Mouse (Mus musculus) heart, postnatal 0 days (tissue): Measurements from ENCODE around the gene Folr2. TPM values are rescaled to one million over a fixed set of nuclear protein-coding genes. Genes with fewer than 3 reads are reported as not detected.

Source experiments
- ATAC-seq: fragments of 200-750 bp; cut with Nextera tagmentation; 2 replicates; pipeline ENCODE4 v1.8.0; 2017; ENCODE audit warnings: low read depth, moderate number of reproducible peaks, moderate library complexity; ENCODE audit not compliant: insufficient read depth
- DNase-seq: peaks from one replicate; pipeline ENCODE4 v3.0.0-alpha.2; 2016; ENCODE audit warnings: low spot score
- H3K27ac ChIP-seq: fragments of 300-500 bp; sonication (generic); 2 replicates; pipeline ENCODE4 v1.5.1; 2014; ENCODE audit warnings: low read depth, mild to moderate bottlenecking
- H3K27me3 ChIP-seq: fragments of 300-500 bp; sonication (generic); 2 replicates; pipeline ENCODE4 v1.6.1; 2014; ENCODE audit warnings: low read length, mixed read lengths; ENCODE audit not compliant: control insufficient read depth, insufficient read depth
- H3K36me3 ChIP-seq: fragments of 300-500 bp; sonication (generic); replicated peaks from 2 replicates; pipeline ENCODE4 v1.6.1; 2014; ENCODE audit warnings: low read length, mixed read lengths; ENCODE audit not compliant: control insufficient read depth, insufficient read depth
- H3K4me1 ChIP-seq: fragments of 300-500 bp; sonication (generic); 2 replicates; pipeline ENCODE4 v1.6.1; 2014; ENCODE audit warnings: antibody characterized with exemption; ENCODE audit not compliant: control insufficient read depth, insufficient read depth
- H3K4me2 ChIP-seq: fragments of 300-500 bp; sonication (generic); 2 replicates; pipeline ENCODE4 v1.6.1; 2014; ENCODE audit warnings: low read depth, mild to moderate bottlenecking, low read length, moderate library complexity
- H3K4me3 ChIP-seq: fragments of 300-500 bp; sonication (generic); 2 replicates; pipeline ENCODE4 v1.5.1; 2014; ENCODE audit warnings: low read depth, low read length
- H3K9ac ChIP-seq: fragments of 300-500 bp; sonication (generic); replicated peaks from 2 replicates; pipeline ENCODE4 v1.6.1; 2014; ENCODE audit warnings: low read depth, low read length, mixed read lengths
- H3K9me3 ChIP-seq: fragments of 300-500 bp; sonication (generic); replicated peaks from 2 replicates; pipeline ENCODE4 v1.6.1; 2016; ENCODE audit warnings: low read length; ENCODE audit not compliant: control insufficient read depth
- CTCF ChIP-seq: IDR thresholded peaks from 2 replicates; pipeline ENCODE4 v1.5.1; 2016; ENCODE audit warnings: antibody characterized with exemption, control low read depth, low read depth
- EP300 ChIP-seq: IDR thresholded peaks from 2 replicates; pipeline ENCODE4 v1.6.1; 2016; ENCODE audit warnings: antibody characterized with exemption, low read depth
- WGBS: fragments of 180-500 bp; shearing (Covaris S2); extraction: QIAGEN DNeasy Blood & Tissue Kit; methylation state at CpG from one replicate; pipeline ENCODE4 v1.1.7; 2014; 5-methylcytosine and 5-hydroxymethylcytosine counted together
- polyA plus RNA-seq: library from polyadenylated mRNA; unstranded; fragments of >200 nt; fragmentation: Nextera tagmentation; extraction: Ambion mirVana; gene quantifications from 2 replicates; pipeline ENCODE4 v1.2.1, GENCODE M21; 2015
- total RNA-seq: library from RNA; depleted of rRNA; stranded (reverse); fragments of >200 nt; gene quantifications from 2 replicates; pipeline ENCODE4 v1.2.3, GENCODE M21; 2014; ENCODE audit warnings: low replicate concordance

The Folr2 gene
- total and polyA plus RNA-seq, 2 experiments from 2014 or later, result 0.86 to 2.6 TPM

DNA sequence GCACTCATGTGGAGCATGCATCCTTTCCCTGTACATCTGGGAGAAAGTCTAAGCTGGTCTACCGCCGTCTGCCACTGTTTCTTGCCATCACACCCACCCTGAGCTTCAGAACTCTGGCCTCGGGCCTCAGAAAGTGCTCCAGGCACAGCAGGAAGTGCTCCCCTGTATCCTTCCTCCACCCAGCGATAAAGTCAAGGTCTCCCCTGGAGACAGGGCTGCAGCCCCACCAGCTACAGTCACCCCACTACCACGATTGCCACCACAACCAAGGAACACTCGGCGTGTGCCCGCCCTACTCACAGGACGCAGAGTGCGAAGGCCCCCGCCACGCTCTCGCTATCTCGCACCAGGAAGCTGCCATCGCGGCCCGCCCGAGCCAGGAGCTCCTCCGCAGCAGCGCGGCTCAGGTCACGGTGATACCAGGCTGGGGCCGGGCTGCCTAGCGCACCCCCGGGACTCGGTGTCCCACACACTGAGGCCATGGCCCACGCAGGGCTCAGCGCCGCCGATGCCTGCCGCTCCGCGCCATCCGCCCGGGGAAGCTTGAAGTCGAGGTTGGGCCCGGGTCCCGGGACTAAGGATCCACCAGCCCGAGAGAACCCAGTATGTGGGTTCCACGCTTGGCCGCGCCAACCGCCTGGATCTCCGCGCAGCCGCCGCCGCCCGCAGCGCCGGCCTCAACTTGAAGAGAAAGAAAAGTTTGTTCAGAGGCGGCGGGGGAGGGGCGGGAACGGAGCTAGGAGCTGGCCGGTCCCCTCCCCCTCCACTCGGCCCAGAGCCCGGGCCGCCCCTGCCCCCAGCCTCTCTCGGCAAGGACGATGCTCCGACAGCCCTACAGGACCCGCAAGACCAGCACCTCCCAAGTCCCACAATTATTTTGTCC lies 20.5 kb downstream of the Folr2 start:
- Histone ChIP-seq H3K27ac (peak overlapping the region; percentile 97), H3K9me3 (no peaks in the 10 kb centered on the region), H3K4me1 (peaks cover 8% of the 10 kb centered on the region), H3K27me3 (no peaks in the 10 kb centered on the region), H3K4me2 (peak overlapping the region; percentile 89), H3K36me3 (peaks cover 22% of the 10 kb centered on the region), H3K9ac (peak overlapping the region; percentile 93), H3K4me3 (peak overlapping the region; percentile 79)
- peak; percentile 75 for DNase-seq
- TF ChIP-seq CTCF (0 out of 2 replicates have a peak, but pooled peaks have one; percentile 8), EP300 (no peak; the same call in 1 of the 2 replicates)
- WGBS, result under 1% methylated on average over 60 of the region's 63 CpGs
- peak; percentile 63 for ATAC-seq

- Histone ChIP-seq H3K4me2 (peak overlapping the region; percentile 89), H3K4me3 (peak overlapping the region; percentile 79), H3K27me3 (no peaks in the 10 kb centered on the region), H3K4me1 (peaks cover 8% of the 10 kb centered on the region), H3K27ac (peak overlapping the region; percentile 97), H3K9ac (peak overlapping the region; percentile 93; the same call in 1 of the 2 replicates), H3K36me3 (peaks cover 31% of the 10 kb centered on the region), H3K9me3 (no peaks in the 10 kb centered on the region)
- WGBS, result 28% methylated on average over 5 of the region's 5 CpGs
- ATAC-seq (no peak), DNase-seq (no peak)
- TF ChIP-seq CTCF, result no peak; the same call in 1 of the 2 replicates
- TF ChIP-seq EP300, result no peak
These were observed 21.4 kb downstream of the Folr2 start for GRCm38 (mm10) chr7:101835457-101836109.

DNA sequence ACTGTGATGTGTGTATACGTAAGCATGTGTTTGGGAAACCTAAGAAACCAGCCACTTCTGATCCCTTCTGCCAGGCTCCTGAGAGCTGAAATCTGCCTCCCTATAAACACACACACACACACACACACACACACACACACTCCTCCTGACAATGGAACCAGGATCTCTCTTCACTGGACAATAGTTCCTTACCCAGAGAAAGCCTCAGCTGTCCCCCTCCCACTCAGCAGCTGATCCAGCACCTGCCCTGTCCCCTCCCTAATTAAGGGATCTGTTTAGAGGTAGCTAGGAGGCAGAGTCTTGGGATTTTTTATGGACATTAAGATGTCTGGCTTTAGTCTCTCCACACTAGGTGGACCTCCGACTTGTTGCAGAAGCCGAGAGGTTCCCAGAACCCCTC lies 22.1 kb downstream of the Folr2 start:
- H3K9me3 ChIP-seq, result no peaks in the 10 kb centered on the region
- no peak overlapping the region for H3K9ac ChIP-seq
- 48% methylated on average over 3 of the region's 3 CpGs for WGBS
- peaks cover 8% of the 10 kb centered on the region for H3K4me1 ChIP-seq
- peaks cover 38% of the 10 kb centered on the region for H3K36me3 ChIP-seq
- DNase-seq, result no peak
- TF ChIP-seq EP300 (no peak), CTCF (no peak)
- H3K4me3 ChIP-seq, result 0 out of 2 replicates have a peak overlapping the region, but pooled peaks have one; percentile 79
- ATAC-seq, result no peak
- 0 out of 2 replicates have a peak overlapping the region, but pooled peaks have one; percentile 5 for H3K27ac ChIP-seq
- H3K27me3 ChIP-seq, result no peaks in the 10 kb centered on the region
- peak overlapping the region; percentile 89 for H3K4me2 ChIP-seq

DNA sequence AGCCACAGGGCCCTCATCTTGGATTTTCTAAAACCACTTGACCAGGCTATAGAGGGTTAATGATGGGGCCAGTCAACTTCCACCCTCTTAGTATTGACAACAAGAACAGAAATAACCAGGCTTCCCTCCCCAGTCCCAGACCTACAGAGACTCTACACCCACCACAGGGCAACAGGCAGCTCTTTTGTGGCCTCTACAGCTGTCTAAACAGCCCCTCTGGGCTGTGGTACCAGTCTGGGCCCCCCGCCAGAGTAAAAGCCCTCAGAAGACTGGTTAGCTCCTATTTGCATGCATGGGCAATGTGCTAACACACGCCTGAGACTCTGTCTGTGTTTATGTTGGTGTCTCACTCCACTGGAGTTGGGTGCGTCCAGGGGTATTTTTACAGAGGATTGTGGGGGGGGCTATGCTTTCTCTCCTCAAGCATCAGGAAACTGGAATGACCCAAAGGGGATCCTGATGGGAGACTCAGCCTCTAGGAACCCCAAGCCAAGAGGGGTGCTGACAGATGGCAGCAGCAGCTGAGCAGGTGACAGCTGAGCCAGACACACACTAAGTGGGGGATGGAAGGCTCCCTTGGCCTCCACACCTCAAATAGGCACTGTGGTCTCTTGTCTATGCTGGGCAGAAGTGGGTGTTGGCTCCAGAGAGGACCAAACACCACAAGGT lies 22.9 kb downstream of the Folr2 start:
- TF ChIP-seq EP300, result no peak
- no peak for TF ChIP-seq CTCF
- no peak overlapping the region for H3K9ac ChIP-seq
- H3K36me3 ChIP-seq, result peaks cover 46% of the 10 kb centered on the region
- ATAC-seq (no peak), DNase-seq (no peak)
- 37% methylated on average over 3 of the region's 3 CpGs for WGBS
- no peaks in the 10 kb centered on the region for H3K9me3 ChIP-seq
- H3K4me2 ChIP-seq, result no peak overlapping the region
- H3K27me3 ChIP-seq, result no peaks in the 10 kb centered on the region
- H3K4me1 ChIP-seq, result peaks cover 8% of the 10 kb centered on the region
- H3K27ac ChIP-seq, result 0 out of 2 replicates have a peak overlapping the region, but pooled peaks have one; percentile 5
- no peak overlapping the region for H3K4me3 ChIP-seq

GRCm38 (mm10) chr7:101833352-101833751 lies 23.6 kb downstream of the Folr2 start:
- H3K27me3 ChIP-seq, result no peaks in the 10 kb centered on the region
- no peak overlapping the region for H3K9ac ChIP-seq
- H3K9me3 ChIP-seq, result no peaks in the 10 kb centered on the region
- no peak for DNase-seq
- H3K36me3 ChIP-seq, result peaks cover 53% of the 10 kb centered on the region
- TF ChIP-seq CTCF (no peak), EP300 (no peak)
- H3K4me1 ChIP-seq, result peaks cover 8% of the 10 kb centered on the region
- no peak overlapping the region for H3K4me2 ChIP-seq
- no peak overlapping the region for H3K27ac ChIP-seq
- ATAC-seq, result no peak
- no peak overlapping the region for H3K4me3 ChIP-seq
- WGBS, result 69% methylated on average over 5 of the region's 5 CpGs
